Mouse (Mus musculus) thymus, postnatal 4 days (tissue): ENCODE measurements around the gene Rgl1.
A peak's percentile ranks its signal among the peaks of the same experiment; 100 is the strongest.
"Not testable (repeated sequence)": the region's sequence is repeated elsewhere in the genome, so short reads cannot be mapped to it uniquely, and the experiment has no call there.

Source experiments
- DNase-seq: peaks from one replicate; pipeline ENCODE4 v3.0.0; 2021

Gene Rgl1

GRCm38 (mm10) chr1:152650856-152651494, 115.2 kb downstream of the Rgl1 start:
- DNase-seq: no peak

- no peak for DNase-seq
Observed at GRCm38 (mm10) chr1:152648052-152648451, 118.1 kb downstream of the Rgl1 start.

GRCm38 (mm10) chr1:152642207-152642606, 123.9 kb downstream of the Rgl1 start:
- not testable (repeated sequence) for DNase-seq

- DNase-seq: no peak
Observed at GRCm38 (mm10) chr1:152640195-152640981, 125.8 kb downstream of the Rgl1 start.

GRCm38 (mm10) chr1:152639344-152639743, 126.8 kb downstream of the Rgl1 start:
- DNase-seq: no peak

- no peak for DNase-seq
Observed at GRCm38 (mm10) chr1:152634638-152635037, 131.5 kb downstream of the Rgl1 start.

- no peak for DNase-seq
Observed at GRCm38 (mm10) chr1:152629780-152630179, 136.4 kb downstream of the Rgl1 start.

GRCm38 (mm10) chr1:152625651-152626050, 140.5 kb downstream of the Rgl1 start:
- no peak for DNase-seq

- peak; percentile 76 for DNase-seq
Observed at GRCm38 (mm10) chr1:152624644-152625454, 141.3 kb downstream of the Rgl1 start.

- no peak for DNase-seq
Observed at GRCm38 (mm10) chr1:152623375-152624270, 142.5 kb downstream of the Rgl1 start.

GRCm38 (mm10) chr1:152622765-152623211, 143.4 kb downstream of the Rgl1 start:
- no peak for DNase-seq

GRCm38 (mm10) chr1:152621624-152622023, 144.5 kb downstream of the Rgl1 start:
- no peak for DNase-seq

GRCm38 (mm10) chr1:152619396-152619795, 146.8 kb downstream of the Rgl1 start:
- no peak for DNase-seq

GRCm38 (mm10) chr1:152618896-152619295, 147.3 kb downstream of the Rgl1 start:
- DNase-seq: no peak

- peak; percentile 53 for DNase-seq
Observed at GRCm38 (mm10) chr1:152618381-152618780, 147.8 kb downstream of the Rgl1 start.

GRCm38 (mm10) chr1:152617745-152618342, 148.3 kb downstream of the Rgl1 start:
- no peak for DNase-seq

- no peak for DNase-seq
Observed at GRCm38 (mm10) chr1:152616777-152617057, 149.4 kb downstream of the Rgl1 start.

GRCm38 (mm10) chr1:152615987-152616776, 150.0 kb downstream of the Rgl1 start:
- no peak for DNase-seq

- no peak for DNase-seq
Observed at GRCm38 (mm10) chr1:152614743-152615380, 151.3 kb downstream of the Rgl1 start.

- no peak for DNase-seq
Observed at GRCm38 (mm10) chr1:152613158-152613857, 152.8 kb downstream of the Rgl1 start.
